Mouse (Mus musculus) heart, adult 11 months (tissue): ENCODE data around the gene Acsf2.

Experiments
- DNase-seq: peaks from one replicate; pipeline ENCODE4 v3.0.0; 2022

The Acsf2 gene

GRCm38 (mm10) chr11:94598437-94599120, 3.1 kb downstream of the Acsf2 start:
- DNase-seq: no peak

GRCm38 (mm10) chr11:94597319-94597718, 4.4 kb downstream of the Acsf2 start:
- peak; percentile 96 for DNase-seq

GRCm38 (mm10) chr11:94596311-94596852, 5.3 kb downstream of the Acsf2 start:
- DNase-seq: no peak

GRCm38 (mm10) chr11:94587511-94587910, 14.2 kb downstream of the Acsf2 start:
- DNase-seq: no peak

GRCm38 (mm10) chr11:94585091-94585490, 16.6 kb downstream of the Acsf2 start:
- no peak for DNase-seq

- no peak for DNase-seq
Measured at GRCm38 (mm10) chr11:94580111-94580740, 21.4 kb downstream of the Acsf2 start.

- DNase-seq: no peak
Measured at GRCm38 (mm10) chr11:94576361-94576760, 25.3 kb downstream of the Acsf2 start.

GRCm38 (mm10) chr11:94575036-94575435, 26.6 kb downstream of the Acsf2 start:
- no peak for DNase-seq

GRCm38 (mm10) chr11:94574560-94574959, 27.1 kb downstream of the Acsf2 start:
- DNase-seq: no peak

- no peak for DNase-seq
Measured at GRCm38 (mm10) chr11:94571850-94572249, 29.8 kb downstream of the Acsf2 start.

GRCm38 (mm10) chr11:94570612-94571011, 31.1 kb downstream of the Acsf2 start:
- DNase-seq: peak; percentile 96

- no peak for DNase-seq
Measured at GRCm38 (mm10) chr11:94567326-94567725, 34.3 kb downstream of the Acsf2 start.

GRCm38 (mm10) chr11:94566534-94566933, 35.1 kb downstream of the Acsf2 start:
- DNase-seq: no peak

- DNase-seq: peak; percentile 87
Measured at GRCm38 (mm10) chr11:94565151-94565479, 36.6 kb downstream of the Acsf2 start.

GRCm38 (mm10) chr11:94564437-94565150, 37.1 kb downstream of the Acsf2 start, which contains the start of gene Chad:
Chad (plus strand) TSS chr11:94565047.
- peak; percentile 94 for DNase-seq

- DNase-seq: peak; percentile 91
Measured at GRCm38 (mm10) chr11:94563821-94564220, 37.9 kb downstream of the Acsf2 start.

- peak; percentile 51 for DNase-seq
Measured at GRCm38 (mm10) chr11:94563383-94563782, 38.3 kb downstream of the Acsf2 start.

- DNase-seq: no peak
Measured at GRCm38 (mm10) chr11:94558226-94558625, 43.4 kb downstream of the Acsf2 start.

GRCm38 (mm10) chr11:94550442-94550744, 51.3 kb downstream of the Acsf2 start:
- no peak for DNase-seq

GRCm38 (mm10) chr11:94549691-94550441, 51.8 kb downstream of the Acsf2 start:
- DNase-seq: peak; percentile 87

- peak; percentile 100 for DNase-seq
Measured at GRCm38 (mm10) chr11:94548888-94549690, 52.6 kb downstream of the Acsf2 start, which contains the start of gene Rsad1. Rsad1 (minus strand) TSS chr11:94549255.
